Mouse (Mus musculus): ENCODE measurements around the gene Fitm1.

GRCm38 (mm10) chr14:55563249-55563648, 12.2 kb upstream of the Fitm1 start:
- TF ChIP-seq CTCF (IDR thresholded peaks at IDR 0.05; ENCODE audit: insufficient read depth, low read length) (no peak), POLR2A (IDR thresholded peaks at IDR 0.05; ENCODE audit: borderline replicate concordance, extremely low read depth, low read depth, low read length) (no peak)

Data from lung, adult 2 months (tissue).